Mouse (Mus musculus): ENCODE measurements around the gene Gm21970. TPM values are rescaled to one million over a fixed set of nuclear protein-coding genes. Genes with fewer than 3 reads are reported as not detected.
"Not testable (repeated sequence)": the region's sequence is repeated elsewhere in the genome, so short reads cannot be mapped to it uniquely, and the experiment has no call there.

The Gm21970 gene
- polyA plus RNA-seq, 1 experiment from 2014 or later = not detected

- Histone ChIP-seq H3K79me2 (ENCODE audit: inconsistent target) (no peaks in the 10 kb centered on the region), H3K4me3 (ENCODE audit: inconsistent target) (no peak overlapping the region), H3K36me3 (ENCODE audit: inconsistent target) (peaks cover 38% of the 10 kb centered on the region), H3K27ac (no peak overlapping the region)
- 93% methylated on average over 8 of the region's 8 CpGs for WGBS (ENCODE audit: missing documents)
These were observed 36.8 kb downstream of the Gm21970 start for GRCm38 (mm10) chr16:91428259-91428865.

- Histone ChIP-seq H3K36me3 (ENCODE audit: inconsistent target) (no peaks in the 10 kb centered on the region), H3K79me2 (ENCODE audit: inconsistent target) (no peaks in the 10 kb centered on the region), H3K4me3 (ENCODE audit: inconsistent target) (no peak overlapping the region), H3K27ac (peak overlapping the region; percentile 36)
- WGBS (ENCODE audit: missing documents) = 79% methylated on average over 5 of the region's 5 CpGs
These were observed 41.3 kb downstream of the Gm21970 start for GRCm38 (mm10) chr16:91432720-91433328.

- Histone ChIP-seq H3K36me3 (ENCODE audit: inconsistent target) (no peaks in the 10 kb centered on the region), H3K27ac (peak overlapping the region; percentile 36), H3K4me3 (ENCODE audit: inconsistent target) (no peak overlapping the region), H3K79me2 (ENCODE audit: inconsistent target) (no peaks in the 10 kb centered on the region)
- WGBS (ENCODE audit: missing documents) = 35% methylated on average over 8 of the region's 8 CpGs
These were observed 41.9 kb downstream of the Gm21970 start for GRCm38 (mm10) chr16:91433329-91433933.

DNA sequence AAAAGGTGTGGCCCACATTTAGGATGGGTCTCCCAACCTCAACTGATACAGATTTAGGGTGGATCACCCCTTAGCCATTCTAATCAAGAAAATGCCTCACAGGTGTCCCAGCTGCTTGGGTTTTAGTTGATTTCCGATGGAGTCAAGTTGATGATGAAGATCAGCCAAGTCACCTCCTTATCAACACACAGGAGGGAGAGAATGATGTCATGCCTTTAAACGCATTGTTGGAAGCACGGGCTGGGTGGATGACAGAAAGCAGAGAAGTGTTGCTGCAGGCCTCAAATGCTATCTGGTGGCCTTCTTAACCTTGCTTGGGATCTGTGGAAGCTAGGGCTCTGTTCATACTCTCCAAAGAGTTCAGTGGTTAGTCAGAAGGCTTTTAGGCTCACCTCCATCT lies 42.6 kb downstream of the Gm21970 start:
- Histone ChIP-seq H3K36me3 (ENCODE audit: inconsistent target) (no peaks in the 10 kb centered on the region), H3K27ac (peak overlapping the region; percentile 36), H3K79me2 (ENCODE audit: inconsistent target) (no peaks in the 10 kb centered on the region), H3K4me3 (ENCODE audit: inconsistent target) (no peak overlapping the region)
- 100% methylated on average over 3 of the region's 3 CpGs for WGBS (ENCODE audit: missing documents)

DNA sequence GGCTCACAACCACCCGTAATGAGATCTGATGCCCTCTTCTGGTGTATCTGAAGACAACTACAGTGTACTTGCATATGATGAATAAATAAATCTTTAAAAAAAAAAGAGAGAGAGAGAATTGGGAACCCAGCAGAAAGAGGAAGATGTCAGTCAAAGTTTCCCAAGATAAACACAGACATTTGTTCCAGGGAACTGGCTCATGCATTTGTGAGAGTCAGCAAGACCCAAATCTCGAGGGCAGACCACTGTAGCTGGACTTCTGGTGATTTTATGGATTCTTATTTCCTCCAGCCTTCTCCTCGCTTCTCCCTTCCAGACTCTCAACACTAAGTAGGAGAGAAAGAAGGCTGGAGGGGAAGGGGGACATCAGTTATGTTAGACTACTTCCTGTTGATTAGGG lies 46.6 kb downstream of the Gm21970 start:
- Histone ChIP-seq H3K36me3 (ENCODE audit: inconsistent target) (no peaks in the 10 kb centered on the region), H3K27ac (peak overlapping the region; percentile 71), H3K79me2 (ENCODE audit: inconsistent target) (no peaks in the 10 kb centered on the region), H3K4me3 (ENCODE audit: inconsistent target) (no peak overlapping the region)
- WGBS (ENCODE audit: missing documents) = 36% methylated on average over 3 of the region's 3 CpGs

DNA sequence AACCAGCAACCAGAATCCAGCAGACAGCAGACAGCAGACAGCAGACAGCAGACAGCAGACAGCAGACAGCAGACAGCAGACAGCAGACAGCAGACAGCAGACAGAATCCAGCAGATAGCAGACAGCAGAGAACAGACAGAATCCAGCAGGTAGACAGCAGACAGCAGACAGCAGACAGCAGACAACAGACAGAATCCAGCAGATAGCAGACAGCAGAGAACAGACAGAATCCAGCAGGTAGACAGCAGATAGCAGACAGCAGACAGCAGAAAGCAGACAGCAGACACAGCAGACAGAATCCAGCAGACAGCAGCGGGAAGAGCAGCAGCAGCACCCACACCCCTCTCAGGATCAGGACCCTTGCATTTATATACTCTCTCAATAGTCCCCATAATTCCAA lies 47.1 kb downstream of the Gm21970 start:
- peak overlapping the region; percentile 71 for H3K27ac ChIP-seq
- WGBS (ENCODE audit: missing documents) = 67% methylated on average over 1 of the region's 1 CpGs
- H3K79me2 ChIP-seq (ENCODE audit: inconsistent target); H3K4me3 ChIP-seq (ENCODE audit: inconsistent target); H3K36me3 ChIP-seq (ENCODE audit: inconsistent target): not testable (repeated sequence)

GRCm38 (mm10) chr16:91441366-91441765 lies 49.8 kb downstream of the Gm21970 start:
- H3K27ac ChIP-seq = peak overlapping the region; percentile 17
- no peaks in the 10 kb centered on the region for H3K36me3 ChIP-seq (ENCODE audit: inconsistent target)
- no peaks in the 10 kb centered on the region for H3K79me2 ChIP-seq (ENCODE audit: inconsistent target)
- no peak overlapping the region for H3K4me3 ChIP-seq (ENCODE audit: inconsistent target)
- WGBS (ENCODE audit: missing documents) = 34% methylated on average over 7 of the region's 7 CpGs

- H3K27ac ChIP-seq = peak overlapping the region; percentile 17
These were observed 50.3 kb downstream of the Gm21970 start for GRCm38 (mm10) chr16:91441811-91442240.

GRCm38 (mm10) chr16:91442446-91442845 lies 50.9 kb downstream of the Gm21970 start:
- Histone ChIP-seq H3K79me2 (ENCODE audit: inconsistent target) (no peaks in the 10 kb centered on the region), H3K27ac (no peak overlapping the region), H3K4me3 (ENCODE audit: inconsistent target) (no peak overlapping the region), H3K36me3 (ENCODE audit: inconsistent target) (no peaks in the 10 kb centered on the region)
- WGBS (ENCODE audit: missing documents) = 61% methylated on average over 4 of the region's 4 CpGs

More at GRCm38 (mm10) chr16:91441811-91442240, 50.3 kb downstream of the Gm21970 start:
- WGBS (ENCODE audit: missing documents) = 68% methylated on average over 5 of the region's 7 CpGs
- H3K79me2 ChIP-seq (ENCODE audit: inconsistent target) = no peaks in the 10 kb centered on the region
- no peaks in the 10 kb centered on the region for H3K36me3 ChIP-seq (ENCODE audit: inconsistent target)
- no peak overlapping the region for H3K4me3 ChIP-seq (ENCODE audit: inconsistent target)

GRCm38 (mm10) chr16:91443211-91443611 lies 51.7 kb downstream of the Gm21970 start:
- WGBS (ENCODE audit: missing documents) = 48% methylated on average over 8 of the region's 8 CpGs
- no peak overlapping the region for H3K27ac ChIP-seq

DNA sequence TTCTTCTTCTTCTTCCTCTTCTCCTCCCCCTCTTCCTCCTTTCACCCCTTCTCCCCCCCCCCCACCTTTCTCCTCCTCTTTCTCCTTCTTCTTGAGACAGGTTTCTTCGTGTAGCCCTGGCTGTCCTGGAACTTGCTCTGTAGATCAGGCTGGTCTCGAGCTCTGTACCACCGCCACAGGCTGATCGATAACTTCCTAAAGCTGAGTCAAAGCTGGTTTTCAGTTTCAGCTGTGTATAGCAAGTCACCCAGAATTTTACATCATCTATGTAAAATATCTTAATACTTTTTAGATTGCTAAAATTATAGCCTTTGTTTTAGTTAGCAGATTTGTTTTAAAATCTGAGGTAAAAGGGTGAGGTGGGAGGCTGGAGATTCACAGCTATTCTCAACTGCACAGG lies 53.3 kb downstream of the Gm21970 start:
- no peak overlapping the region for H3K4me3 ChIP-seq (ENCODE audit: inconsistent target)
- no peaks in the 10 kb centered on the region for H3K36me3 ChIP-seq (ENCODE audit: inconsistent target)
- 91% methylated on average over 3 of the region's 4 CpGs for WGBS (ENCODE audit: missing documents)
- H3K79me2 ChIP-seq (ENCODE audit: inconsistent target) = no peaks in the 10 kb centered on the region
- H3K27ac ChIP-seq = no peak overlapping the region

More at GRCm38 (mm10) chr16:91443211-91443611, 51.7 kb downstream of the Gm21970 start:
- Histone ChIP-seq H3K36me3 (ENCODE audit: inconsistent target) (no peaks in the 10 kb centered on the region), H3K79me2 (ENCODE audit: inconsistent target) (no peaks in the 10 kb centered on the region), H3K4me3 (ENCODE audit: inconsistent target) (no peak overlapping the region)

DNA sequence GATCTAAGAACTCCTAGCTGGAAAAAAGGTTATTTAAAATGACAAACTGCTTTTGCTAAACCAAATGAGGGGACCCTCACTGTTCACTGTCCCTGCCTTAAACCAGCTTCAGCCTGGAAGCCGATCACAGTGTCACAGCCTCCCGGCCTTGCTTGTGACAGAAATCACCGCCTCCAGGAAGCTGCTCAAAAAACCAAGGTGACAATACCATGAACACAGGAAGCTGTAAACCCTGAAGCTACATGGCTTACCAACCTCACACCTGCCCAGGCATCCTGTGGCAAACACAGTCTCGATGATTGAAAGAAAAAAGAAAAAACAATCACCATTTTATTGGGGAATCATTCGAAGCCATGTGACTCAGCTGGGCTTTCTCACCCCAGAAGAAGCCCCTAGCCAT lies 54.0 kb downstream of the Gm21970 start:
- WGBS (ENCODE audit: missing documents) = 60% methylated on average over 5 of the region's 5 CpGs
- Histone ChIP-seq H3K4me3 (ENCODE audit: inconsistent target) (no peak overlapping the region), H3K27ac (no peak overlapping the region), H3K79me2 (ENCODE audit: inconsistent target) (no peaks in the 10 kb centered on the region), H3K36me3 (ENCODE audit: inconsistent target) (no peaks in the 10 kb centered on the region)

- Histone ChIP-seq H3K79me2 (ENCODE audit: inconsistent target) (no peaks in the 10 kb centered on the region), H3K36me3 (ENCODE audit: inconsistent target) (no peaks in the 10 kb centered on the region), H3K4me3 (ENCODE audit: inconsistent target) (no peak overlapping the region), H3K27ac (no peak overlapping the region)
- 74% methylated on average over 7 of the region's 8 CpGs for WGBS (ENCODE audit: missing documents)
These were observed 55.4 kb downstream of the Gm21970 start for GRCm38 (mm10) chr16:91446778-91447511.

- H3K4me3 ChIP-seq (ENCODE audit: inconsistent target) = no peak overlapping the region
- no peaks in the 10 kb centered on the region for H3K36me3 ChIP-seq (ENCODE audit: inconsistent target)
- 94% methylated on average over 5 of the region's 6 CpGs for WGBS (ENCODE audit: missing documents)
- H3K79me2 ChIP-seq (ENCODE audit: inconsistent target) = no peaks in the 10 kb centered on the region
- H3K27ac ChIP-seq = no peak overlapping the region
These were observed 56.0 kb downstream of the Gm21970 start for GRCm38 (mm10) chr16:91447512-91447900.

DNA sequence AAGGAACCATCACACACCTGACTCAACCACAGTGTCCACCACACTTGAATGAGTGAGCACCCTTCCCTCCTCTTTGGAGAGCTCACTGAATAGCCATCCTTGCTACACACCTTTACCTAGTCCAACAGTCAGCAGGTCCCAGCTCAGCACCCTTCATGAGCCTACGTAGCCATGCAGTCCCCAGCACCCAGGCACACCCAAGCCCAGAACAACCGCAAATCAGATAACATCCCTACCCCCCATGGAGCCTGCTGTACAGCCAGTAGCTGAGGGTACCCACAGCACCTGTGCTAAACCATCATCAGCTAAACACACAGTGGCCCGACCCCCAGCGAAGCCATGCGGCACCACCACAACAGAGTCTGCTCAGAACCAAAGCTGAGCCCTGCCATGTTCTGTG lies 56.6 kb downstream of the Gm21970 start:
- Histone ChIP-seq H3K79me2 (ENCODE audit: inconsistent target) (no peaks in the 10 kb centered on the region), H3K27ac (no peak overlapping the region), H3K36me3 (ENCODE audit: inconsistent target) (no peaks in the 10 kb centered on the region), H3K4me3 (ENCODE audit: inconsistent target) (no peak overlapping the region)
- WGBS (ENCODE audit: missing documents) = 96% methylated on average over 5 of the region's 5 CpGs
